Mouse (Mus musculus) limb, embryonic 14.5 days (tissue): ENCODE data around the gene Pate1. TPM values are rescaled to one million over a fixed set of nuclear protein-coding genes. Genes with fewer than 3 reads are reported as not detected.

Experiments
- ATAC-seq: fragments of 200-750 bp; cut with Nextera tagmentation; 2 replicates; pipeline ENCODE4 v1.8.0; 2017; ENCODE audit warnings: low read depth, moderate number of reproducible peaks, moderate TSS enrichment; ENCODE audit not compliant: low FRiP score
- DNase-seq: peaks from one replicate; pipeline ENCODE4 v3.0.0-alpha.2; 2015; ENCODE audit warnings: low spot score
- H3K27ac ChIP-seq: fragments of 300-500 bp; sonication (generic); replicated peaks from 2 replicates; pipeline ENCODE4 v1.5.1; 2014; ENCODE audit warnings: low read depth, mild to moderate bottlenecking, low read length, moderate library complexity, mixed read lengths
- H3K27me3 ChIP-seq: fragments of 300-500 bp; sonication (generic); 2 replicates; pipeline ENCODE4 v1.6.1; 2014; ENCODE audit warnings: low read length, mixed read lengths; ENCODE audit not compliant: control insufficient read depth, insufficient read depth
- H3K36me3 ChIP-seq: fragments of 300-500 bp; sonication (generic); 2 replicates; pipeline ENCODE4 v1.6.1; 2014; ENCODE audit warnings: mild to moderate bottlenecking, low read length, moderate library complexity, mixed read lengths; ENCODE audit not compliant: control insufficient read depth, insufficient read depth
- H3K4me1 ChIP-seq: fragments of 300-500 bp; sonication (generic); 2 replicates; pipeline ENCODE4 v1.6.1; 2014; ENCODE audit warnings: antibody characterized with exemption, low read length, mixed read lengths; ENCODE audit not compliant: control insufficient read depth, insufficient read depth
- H3K4me2 ChIP-seq: fragments of 300-500 bp; sonication (generic); replicated peaks from 2 replicates; pipeline ENCODE4 v1.6.1; 2014; ENCODE audit warnings: low read depth, mild to moderate bottlenecking, low read length, moderate library complexity; ENCODE audit not compliant: severe bottlenecking
- H3K4me3 ChIP-seq: fragments of 300-500 bp; sonication (generic); replicated peaks from 2 replicates; pipeline ENCODE4 v1.5.1; 2014; ENCODE audit warnings: low read length
- H3K9ac ChIP-seq: fragments of 300-500 bp; sonication (generic); 2 replicates; pipeline ENCODE4 v1.6.1; 2014; ENCODE audit warnings: mild to moderate bottlenecking, low read depth, low read length, moderate library complexity; ENCODE audit not compliant: severe bottlenecking
- H3K9me3 ChIP-seq: fragments of 300-500 bp; sonication (generic); 2 replicates; pipeline ENCODE4 v1.6.1; 2016; ENCODE audit warnings: low read length; ENCODE audit not compliant: control insufficient read depth
- POLR2A ChIP-seq: fragments of 200-500 bp; IDR thresholded peaks from 2 replicates; pipeline ENCODE4 v1.8.0; 2012; ENCODE audit warnings: inconsistent platforms, mild to moderate bottlenecking, moderate library complexity, borderline replicate concordance; ENCODE audit not compliant: insufficient read depth, insufficient read length; ENCODE audit errors: extremely low read depth
- WGBS: fragments of 180-500 bp; shearing (Covaris S2); extraction: QIAGEN DNeasy Blood & Tissue Kit; methylation state at CpG from one replicate; pipeline ENCODE4 v1.1.7; 2014; 5-methylcytosine and 5-hydroxymethylcytosine counted together
- polyA plus RNA-seq, 2 experiments: library from polyadenylated mRNA; depleted of rRNA in 1 of 2; stranded (reverse) in 1 of 2; unstranded in 1 of 2; fragments of >200 nt; fragmentation: Nextera tagmentation in 1 of 2; extraction: Ambion mirVana in 1 of 2; gene quantifications; 2 replicates each; pipeline versions ENCODE4 v1.2.1 to v1.2.3; 2012 to 2014

The Pate1 gene
- polyA plus RNA-seq (2012; rRNA removed) = not detected in 2 replicates
- polyA plus RNA-seq (2014; fragmentation: Nextera tagmentation; extraction: Ambion mirVana) = not detected in 2 replicates

DNA sequence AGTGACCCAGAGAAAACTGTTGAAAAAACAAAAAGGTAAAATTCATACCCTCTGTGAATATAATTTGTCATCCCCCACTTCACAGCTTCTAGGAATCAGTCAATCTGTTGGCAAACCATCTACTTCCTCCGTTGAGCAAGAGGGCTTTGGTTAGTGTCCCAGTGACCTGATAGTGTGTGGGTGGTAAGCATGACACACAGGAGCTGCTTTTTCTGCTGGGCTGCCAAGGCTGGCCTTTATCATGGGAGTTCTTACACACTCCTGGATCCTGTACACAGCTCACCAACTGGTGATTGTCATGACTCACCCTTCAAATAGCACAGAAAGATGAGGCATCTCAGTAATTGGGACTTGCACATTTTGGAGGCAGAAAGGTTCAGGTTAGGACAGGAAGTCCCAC is at the start of gene Pate1:
TSS of gene Pate1 (minus strand) at position 378 of the 400 bp plus-strand sequence.
- 42% methylated on average over 1 of the region's 1 CpGs for WGBS

DNA sequence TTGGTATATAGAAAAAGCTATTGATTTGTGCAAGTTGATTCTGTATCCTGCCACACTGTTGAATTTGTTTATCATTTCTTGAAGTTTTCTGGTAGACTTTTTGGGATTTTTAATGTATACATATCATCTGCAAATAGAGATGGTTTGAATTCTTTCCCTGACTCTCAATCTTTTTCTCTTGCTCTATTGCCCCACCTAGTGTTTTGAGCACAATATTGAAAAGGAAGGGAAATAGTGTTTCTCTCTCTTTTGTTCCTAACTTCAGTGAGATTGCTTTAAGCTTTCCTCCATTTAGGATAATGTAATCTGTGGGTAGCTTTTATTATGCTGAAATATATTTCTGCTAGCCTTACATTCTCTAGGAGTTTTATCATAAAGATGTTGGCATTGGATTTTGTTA is 20.1 kb upstream of the Pate1 start:
- H3K4me1 ChIP-seq = no peaks in the 10 kb centered on the region
- no peak overlapping the region for H3K9ac ChIP-seq
- no peak overlapping the region for H3K4me3 ChIP-seq
- no peak overlapping the region for H3K4me2 ChIP-seq
- ATAC-seq (no peak), DNase-seq (no peak)
- no peak for TF ChIP-seq POLR2A
- no peaks in the 10 kb centered on the region for H3K9me3 ChIP-seq
- H3K27ac ChIP-seq = no peak overlapping the region
- no peaks in the 10 kb centered on the region for H3K27me3 ChIP-seq
- no peaks in the 10 kb centered on the region for H3K36me3 ChIP-seq

More for the DNA sequence above, at the start of gene Pate1:
- Histone ChIP-seq H3K4me3 (no peak within 1 kb of the TSS), H3K4me1 (no peaks in the 10 kb centered on the region), H3K36me3 (no peaks in the 10 kb centered on the region), H3K4me2 (no peak within 1 kb of the TSS), H3K9me3 (no peaks in the 10 kb centered on the region), H3K27me3 (no peaks in the 10 kb centered on the region), H3K9ac (no peak within 1 kb of the TSS), H3K27ac (no peak within 1 kb of the TSS)
- TF ChIP-seq POLR2A = no peak
- ATAC-seq (no peak), DNase-seq (no peak)

DNA sequence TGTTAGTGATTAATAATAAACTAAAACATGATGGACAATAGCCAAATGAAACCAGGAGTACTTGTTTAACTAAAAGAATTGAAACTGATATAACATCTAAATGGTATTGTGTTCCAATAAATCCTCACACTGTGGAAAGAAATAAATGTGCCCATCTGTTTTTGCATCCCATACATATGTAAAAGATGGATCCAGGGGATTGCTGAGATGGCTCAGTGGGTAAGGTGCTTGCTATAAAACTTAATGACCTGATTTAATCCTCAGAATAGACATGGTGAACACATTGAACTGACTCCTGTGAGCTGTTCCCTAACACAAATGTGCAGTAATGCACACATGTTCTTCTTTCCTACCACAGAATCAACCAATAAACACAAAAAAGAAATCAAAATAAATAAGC is 4.7 kb upstream of the Pate1 start:
- TF ChIP-seq POLR2A = no peak
- Histone ChIP-seq H3K9me3 (no peaks in the 10 kb centered on the region), H3K4me2 (no peak overlapping the region), H3K4me3 (no peak overlapping the region), H3K4me1 (no peaks in the 10 kb centered on the region), H3K9ac (no peak overlapping the region), H3K27ac (no peak overlapping the region), H3K27me3 (no peaks in the 10 kb centered on the region), H3K36me3 (no peaks in the 10 kb centered on the region)
- ATAC-seq (no peak), DNase-seq (no peak)

- ATAC-seq (no peak), DNase-seq (no peak)
- no peaks in the 10 kb centered on the region for H3K36me3 ChIP-seq
- no peak overlapping the region for H3K4me3 ChIP-seq
- H3K4me1 ChIP-seq = no peaks in the 10 kb centered on the region
- no peaks in the 10 kb centered on the region for H3K9me3 ChIP-seq
- TF ChIP-seq POLR2A = no peak
- no peaks in the 10 kb centered on the region for H3K27me3 ChIP-seq
- H3K4me2 ChIP-seq = no peak overlapping the region
- H3K27ac ChIP-seq = no peak overlapping the region
- H3K9ac ChIP-seq = no peak overlapping the region
- 79% methylated on average over 2 of the region's 2 CpGs for WGBS
Observed at GRCm38 (mm10) chr9:35673557-35673956, 13.6 kb downstream of the Pate1 start.

GRCm38 (mm10) chr9:35648102-35648501 is 39.1 kb downstream of the Pate1 start, which contains the start of gene Pate3:
Pate3 (minus strand) TSS chr9:35648202.
- Histone ChIP-seq H3K36me3 (no peaks in the 10 kb centered on the region), H3K4me3 (no peak within 1 kb of the TSS), H3K27ac (no peak within 1 kb of the TSS), H3K4me2 (no peak within 1 kb of the TSS), H3K9ac (no peak within 1 kb of the TSS), H3K27me3 (no peaks in the 10 kb centered on the region), H3K9me3 (no peaks in the 10 kb centered on the region), H3K4me1 (no peaks in the 10 kb centered on the region)
- DNase-seq (no peak), ATAC-seq (no peak)
- 80% methylated on average over 1 of the region's 1 CpGs for WGBS
- TF ChIP-seq POLR2A = no peak

Other genes with a start within 250 kb of the Pate1 start
- gene Gm1113, start 169.1 kb downstream of the Pate1 start, polyA plus RNA-seq (2012; rRNA removed) = not detected in 2 replicates
- not detected in 2 replicates for gene Gm1113, start 169.1 kb downstream of the Pate1 start, polyA plus RNA-seq (2014; fragmentation: Nextera tagmentation; extraction: Ambion mirVana)
- gene Ddx25, start 128.9 kb downstream of the Pate1 start, polyA plus RNA-seq (2012; rRNA removed) = 1.9 and 2.3 TPM in 2 replicates
- gene Ddx25, start 128.9 kb downstream of the Pate1 start, polyA plus RNA-seq (2014; fragmentation: Nextera tagmentation; extraction: Ambion mirVana) = 3.0 TPM in 2 replicates
- gene Pus3, start 128.8 kb downstream of the Pate1 start, polyA plus RNA-seq (2012; rRNA removed) = 13.1 and 20.8 TPM in 2 replicates
- gene Pus3, start 128.8 kb downstream of the Pate1 start, polyA plus RNA-seq (2014; fragmentation: Nextera tagmentation; extraction: Ambion mirVana) = 18.2 and 21.7 TPM in 2 replicates
- gene Pate2, start 117.1 kb downstream of the Pate1 start, polyA plus RNA-seq (2012; rRNA removed) = 0.53 and 0.97 TPM in 2 replicates
- 0.37 and 0.55 TPM in 2 replicates for gene Pate2, start 117.1 kb downstream of the Pate1 start, polyA plus RNA-seq (2014; fragmentation: Nextera tagmentation; extraction: Ambion mirVana)
- gene Hyls1, start 117.0 kb downstream of the Pate1 start, polyA plus RNA-seq (2012; rRNA removed) = 8.1 and 10.8 TPM in 2 replicates
- 15.4 and 15.8 TPM in 2 replicates for gene Hyls1, start 117.0 kb downstream of the Pate1 start, polyA plus RNA-seq (2014; fragmentation: Nextera tagmentation; extraction: Ambion mirVana)
- gene Pate4, start 75.4 kb downstream of the Pate1 start, polyA plus RNA-seq (2012; rRNA removed) = not detected in 2 replicates
- gene Pate4, start 75.4 kb downstream of the Pate1 start, polyA plus RNA-seq (2014; fragmentation: Nextera tagmentation; extraction: Ambion mirVana) = not detected in 2 replicates
- gene Pate3, start 39.2 kb downstream of the Pate1 start, polyA plus RNA-seq (2012; rRNA removed) = not detected in 2 replicates
- not detected in 2 replicates for gene Pate3, start 39.2 kb downstream of the Pate1 start, polyA plus RNA-seq (2014; fragmentation: Nextera tagmentation; extraction: Ambion mirVana)
- not detected in 2 replicates for gene Gm17677, start 53.7 kb upstream of the Pate1 start, polyA plus RNA-seq (2012; rRNA removed)
- gene Gm17677, start 53.7 kb upstream of the Pate1 start, polyA plus RNA-seq (2014; fragmentation: Nextera tagmentation; extraction: Ambion mirVana) = not detected in 2 replicates
- not detected in 2 replicates for gene Gm17727, start 90.7 kb upstream of the Pate1 start, polyA plus RNA-seq (2012; rRNA removed)
- gene Gm17727, start 90.7 kb upstream of the Pate1 start, polyA plus RNA-seq (2014; fragmentation: Nextera tagmentation; extraction: Ambion mirVana) = not detected in 2 replicates
- not detected in 2 replicates for gene Gm27235, start 102.7 kb upstream of the Pate1 start, polyA plus RNA-seq (2012; rRNA removed)
- not detected in 2 replicates for gene Gm27235, start 102.7 kb upstream of the Pate1 start, polyA plus RNA-seq (2014; fragmentation: Nextera tagmentation; extraction: Ambion mirVana)
- gene D730048I06Rik, start 102.7 kb upstream of the Pate1 start, polyA plus RNA-seq (2012; rRNA removed) = not detected in 2 replicates
- not detected in 2 replicates for gene D730048I06Rik, start 102.7 kb upstream of the Pate1 start, polyA plus RNA-seq (2014; fragmentation: Nextera tagmentation; extraction: Ambion mirVana)
- gene 9230110F15Rik, start 156.8 kb upstream of the Pate1 start, polyA plus RNA-seq (2012; rRNA removed) = not detected in 2 replicates
- not detected in 2 replicates for gene 9230110F15Rik, start 156.8 kb upstream of the Pate1 start, polyA plus RNA-seq (2014; fragmentation: Nextera tagmentation; extraction: Ambion mirVana)
- not detected in 2 replicates for gene 9230113P08Rik, start 221.0 kb upstream of the Pate1 start, polyA plus RNA-seq (2012; rRNA removed)
- not detected in 2 replicates for gene 9230113P08Rik, start 221.0 kb upstream of the Pate1 start, polyA plus RNA-seq (2014; fragmentation: Nextera tagmentation; extraction: Ambion mirVana)